Mouse (Mus musculus) ES-E14 (cell line): Measurements from ENCODE around the gene Etnk2. TPM values are rescaled to one million over a fixed set of nuclear protein-coding genes. Genes with fewer than 3 reads are reported as not detected.

ENCODE experiments used
- DNase-seq: peaks from one replicate; pipeline ENCODE4 v3.0.0-alpha.2; 2013; ENCODE audit warnings: low read depth, low spot score
- H3K27ac ChIP-seq: 2 replicates; pipeline ENCODE4 v1.5.1; 2012; ENCODE audit warnings: low read depth, mild to moderate bottlenecking, low read length, moderate library complexity, mixed read lengths; ENCODE audit not compliant: poor library complexity, insufficient read depth, severe bottlenecking
- H3K36me3 ChIP-seq: 2 replicates; pipeline ENCODE4 v1.6.1; 2012; ENCODE audit warnings: mild to moderate bottlenecking, low read length, moderate library complexity, mixed read lengths; ENCODE audit not compliant: control insufficient read depth, poor library complexity, insufficient read depth, severe bottlenecking
- H3K4me1 ChIP-seq, 2 experiments: fragments of 150-350 bp in 1 of 2; sonication (generic) in 1 of 2; 2 replicates each; pipeline ENCODE4 v1.6.1; 2012; ENCODE audit warnings: low read length in 2 of 2, mild to moderate bottlenecking in 1 of 2, mixed read lengths in 1 of 2; ENCODE audit not compliant: control insufficient read depth in 2 of 2, insufficient read depth in 2 of 2, poor library complexity in 1 of 2
- H3K4me3 ChIP-seq, 2 experiments: fragments of 150-350 bp in 1 of 2; sonication (generic) in 1 of 2; 2 replicates each; pipeline ENCODE4 v1.5.1; 2012; ENCODE audit warnings: low read length in 2 of 2, low read depth in 1 of 2, mild to moderate bottlenecking in 1 of 2, mixed read lengths in 1 of 2; ENCODE audit not compliant: insufficient read depth in 1 of 2, poor library complexity in 1 of 2, severe bottlenecking in 1 of 2
- H3K9ac ChIP-seq: 2 replicates; pipeline ENCODE4 v1.6.1; 2012; ENCODE audit warnings: low read depth, mild to moderate bottlenecking, low read length, mixed read lengths; ENCODE audit not compliant: poor library complexity, insufficient read depth, severe bottlenecking
- H3K9me3 ChIP-seq: fragments of 150-350 bp; sonication (generic); 2 replicates; pipeline ENCODE4 v1.6.1; 2012; ENCODE audit warnings: low read depth, mild to moderate bottlenecking, low read length; ENCODE audit not compliant: control insufficient read depth, insufficient read depth
- CHD2 ChIP-seq: IDR thresholded peaks from 2 replicates; pipeline ENCODE4 v1.6.1; 2014; ENCODE audit warnings: mild to moderate bottlenecking, low read depth, low read length, inconsistent platforms
- HCFC1 ChIP-seq: IDR thresholded peaks from 2 replicates; pipeline ENCODE4 v1.6.1; 2012; ENCODE audit warnings: low read length, inconsistent platforms, borderline replicate concordance; ENCODE audit not compliant: insufficient read depth
- MAFK ChIP-seq: IDR thresholded peaks from 2 replicates; pipeline ENCODE4 v1.6.1; 2014; ENCODE audit warnings: mild to moderate bottlenecking, low read depth, low read length, inconsistent platforms; ENCODE audit not compliant: insufficient read depth
- ZC3H11A ChIP-seq: IDR thresholded peaks from 2 replicates; pipeline ENCODE4 v1.6.1; 2012; ENCODE audit warnings: low read depth, mild to moderate bottlenecking, inconsistent platforms, low read length, borderline replicate concordance
- ZNF384 ChIP-seq: IDR thresholded peaks from 2 replicates; pipeline ENCODE4 v1.6.1; 2012; ENCODE audit warnings: low read depth, low read length, inconsistent platforms
- in situ Hi-C, 2 experiments: fragments of 600-800 bp; cut with MboI; formaldehyde crosslinking; loops; one replicate each; pipeline ENCODE4 v1.15.1; 2025; ENCODE audit warnings: low sequenced_read_pairs in 2 of 2, inconsistent platforms in 1 of 2; ENCODE audit not compliant: unreplicated experiment in 2 of 2
- total RNA-seq: library from RNA; depleted of rRNA; stranded (reverse); fragments of 300-350 nt; gene quantifications from 2 replicates; pipeline ENCODE4 v1.2.3, GENCODE M21; 2012; rRNA removed

Etnk2 gene
- 4.8 and 7.4 TPM in 2 replicates for total RNA-seq

- DNase-seq, result peak; percentile 99
- Histone ChIP-seq H3K4me1 (peaks cover 2 to 28% of the 10 kb centered on the region in 2 experiments; a peak in 2 of 4 replicates), H3K27ac (no peak within 1 kb of the TSS), H3K4me3 (peak within 1 kb of the TSS; percentile 63 to 96), H3K9ac (peak within 1 kb of the TSS; percentile 31), H3K9me3 (peaks cover 5% of the 10 kb centered on the region), H3K36me3 (no peaks in the 10 kb centered on the region)
- in situ Hi-C loops, result loop anchor here in 1 of 2 experiments (25.0 kb wide), 1 partner anchor 201 kb away; the partner anchor contains the start of gene Plekha6
- TF ChIP-seq ZNF384 (no peak), ZC3H11A (no peak), HCFC1 (no peak)
Observed at GRCm38 (mm10) chr1:133363276-133364021, at the start of gene Etnk2. Etnk2 (plus strand) TSS chr1:133363572.

- in situ Hi-C loops, result no loop called here
- no peak overlapping the region for H3K27ac ChIP-seq
- TF ChIP-seq ZC3H11A, result peak; percentile 62; the same call in 1 of the 2 replicates
- no peak for TF ChIP-seq HCFC1
- H3K36me3 ChIP-seq, result no peaks in the 10 kb centered on the region
- peak; percentile 58 for DNase-seq
- H3K4me1 ChIP-seq, result peaks cover 0 to 18% of the 10 kb centered on the region in 2 experiments; a peak in 2 of 4 replicates
- H3K9ac ChIP-seq, result no peak overlapping the region
- no peaks in the 10 kb centered on the region for H3K9me3 ChIP-seq
- H3K4me3 ChIP-seq, result no peak overlapping the region
Observed at GRCm38 (mm10) chr1:133314364-133314763, 49.0 kb upstream of the Etnk2 start.

- H3K9ac ChIP-seq, result no peak overlapping the region
- no peaks in the 10 kb centered on the region for H3K36me3 ChIP-seq
- no peak overlapping the region for H3K4me3 ChIP-seq
- DNase-seq, result no peak
- H3K4me1 ChIP-seq, result peaks cover 0 to 7% of the 10 kb centered on the region in 2 experiments; a peak in 1 of 4 replicates
- H3K9me3 ChIP-seq, result no peaks in the 10 kb centered on the region
- no peak overlapping the region for H3K27ac ChIP-seq
- TF ChIP-seq ZC3H11A (no peak), ZNF384 (no peak), MAFK (no peak), HCFC1 (no peak), CHD2 (no peak)
- in situ Hi-C loops, result loop anchor here in 1 of 2 experiments (5.0 kb wide), 1 partner anchor 37 kb away; the partner anchor contains the start of gene Ren1
Observed at GRCm38 (mm10) chr1:133315775-133316174, 47.6 kb upstream of the Etnk2 start.

- TF ChIP-seq CHD2, result no peak
- TF ChIP-seq ZC3H11A, result no peak
- TF ChIP-seq ZNF384, result no peak
- H3K27ac ChIP-seq, result no peak overlapping the region
Observed at GRCm38 (mm10) chr1:133316577-133316976, 46.8 kb upstream of the Etnk2 start.

GRCm38 (mm10) chr1:133317149-133317548 lies 46.2 kb upstream of the Etnk2 start:
- TF ChIP-seq ZC3H11A, result no peak
- TF ChIP-seq MAFK, result no peak
- no peak for TF ChIP-seq ZNF384
- no peak for TF ChIP-seq CHD2
- TF ChIP-seq HCFC1, result no peak
- in situ Hi-C loops, result loop anchor here in 1 of 2 experiments (5.0 kb wide), 1 partner anchor 35 kb away; the partner anchor contains the start of gene Ren1
- Histone ChIP-seq H3K9ac (no peak overlapping the region), H3K9me3 (no peaks in the 10 kb centered on the region), H3K4me1 (peaks cover 0 to 4% of the 10 kb centered on the region in 2 experiments; a peak in 1 of 4 replicates), H3K27ac (no peak overlapping the region), H3K4me3 (no peak overlapping the region), H3K36me3 (no peaks in the 10 kb centered on the region)
- DNase-seq, result no peak

More at GRCm38 (mm10) chr1:133316577-133316976, 46.8 kb upstream of the Etnk2 start:
- Histone ChIP-seq H3K36me3 (no peaks in the 10 kb centered on the region), H3K4me3 (no peak overlapping the region), H3K9ac (no peak overlapping the region), H3K9me3 (no peaks in the 10 kb centered on the region), H3K4me1 (peaks cover 0 to 7% of the 10 kb centered on the region in 2 experiments; a peak in 1 of 4 replicates)
- in situ Hi-C loops, result loop anchor here in 1 of 2 experiments (5.0 kb wide), 1 partner anchor 36 kb away; the partner anchor contains the start of gene Ren1
- no peak for DNase-seq
